Mouse (Mus musculus): ENCODE results near the gene Edc4.

GRCm38 (mm10) chr8:105835318-105835717, 45.4 kb upstream of the Edc4 start:
- TF ChIP-seq POLR2A (IDR thresholded peaks at IDR 0.05; ENCODE audit: extremely low read depth, insufficient read depth, low read length) (no peak), CTCF (IDR thresholded peaks at IDR 0.05; ENCODE audit: extremely low read depth, insufficient read depth, low read length) (peak; percentile 57)
